9 mouse cellular contexts compared by ENCODE assay signal in genomic region chr2:160740521-160741156, GRCm38 (mm10). TPM values are rescaled to one million over a fixed set of nuclear protein-coding genes. Genes with fewer than 3 reads are reported as not detected.
A peak's percentile ranks its signal among the peaks of the same experiment; 100 is the strongest.
DNase-seq lines count a peak whose midpoint lies in the region; ATAC-seq lines count a peak whose summit lies in the region.
"Had no signal": no experiment of that assay in that cellular context is flagged by ENCODE, and none has a peak within 500 bp of the region (broad histone marks: within the 10 kb centered on the region; RNA-seq: fewer than 3 reads in every experiment).

No protein-coding gene starts in this region.

- 61% methylated on average over 11 of the region's 11 CpGs for WGBS in hindbrain, embryonic 13.5 days
- 77% methylated on average over 11 of the region's 11 CpGs for WGBS in hindbrain, embryonic 11.5 days
- WGBS in limb, embryonic 15.5 days = 47% methylated on average over 11 of the region's 11 CpGs

- peaks cover 51% of the 10 kb centered on the region for H3K36me3 ChIP-seq in hindbrain, embryonic 13.5 days
- 0 out of 2 replicates have a peak, but pooled peaks cover 1% of the 10 kb centered on the region for H3K36me3 ChIP-seq in hindbrain, embryonic 11.5 days (ENCODE audit: control insufficient read depth, insufficient read depth, low read length)
- peaks cover 31% of the 10 kb centered on the region for H3K36me3 ChIP-seq in limb, embryonic 15.5 days

- H3K27ac ChIP-seq in hindbrain, embryonic 13.5 days = peak overlapping the region; percentile 40
- H3K27ac ChIP-seq in hindbrain, embryonic 11.5 days (ENCODE audit: low read depth, low read length) = no peak overlapping the region
- peak overlapping the region; percentile 64 for H3K27ac ChIP-seq in limb, embryonic 15.5 days

- ATAC-seq in hindbrain, embryonic 13.5 days (ENCODE audit: low FRiP score) = no peak
- no peak for ATAC-seq in hindbrain, embryonic 11.5 days (ENCODE audit: low FRiP score)
- peak; percentile 53 for ATAC-seq in CD4-positive, CD25-positive, alpha-beta regulatory T cell, adult 4 months
- no peak for ATAC-seq in limb, embryonic 15.5 days (ENCODE audit: insufficient number of reproducible peaks, low FRiP score, low TSS enrichment, low read depth)
- ATAC-seq: Patski had no signal

- DNase-seq in hindbrain, embryonic 11.5 days (ENCODE audit: low spot score) = no peak
- peak; percentile 59 for DNase-seq in cerebellum, adult 9-10 months
- DNase-seq in adrenal gland, postnatal 14 days = no peak
- no peak for DNase-seq in lung, postnatal 10 days
- DNase-seq in urinary bladder, postnatal 14 days (ENCODE audit: low spot score) = no peak

- H3K9me3 ChIP-seq in hindbrain, embryonic 13.5 days = no peaks in the 10 kb centered on the region
- no peaks in the 10 kb centered on the region for H3K9me3 ChIP-seq in hindbrain, embryonic 11.5 days (ENCODE audit: control insufficient read depth, low read length)
- no peaks in the 10 kb centered on the region for H3K9me3 ChIP-seq in limb, embryonic 15.5 days

- no peak overlapping the region for H3K9ac ChIP-seq in hindbrain, embryonic 13.5 days
- H3K9ac ChIP-seq in hindbrain, embryonic 11.5 days (ENCODE audit: low read depth, low read length) = no peak overlapping the region
- H3K9ac ChIP-seq in limb, embryonic 15.5 days = no peak overlapping the region

- H3K27me3 ChIP-seq in hindbrain, embryonic 13.5 days = no peaks in the 10 kb centered on the region
- no peaks in the 10 kb centered on the region for H3K27me3 ChIP-seq in hindbrain, embryonic 11.5 days (ENCODE audit: control insufficient read depth, insufficient read depth, low read length)
- no peaks in the 10 kb centered on the region for H3K27me3 ChIP-seq in limb, embryonic 15.5 days
- H3K27me3 ChIP-seq: Patski had no signal

- H3K4me3 ChIP-seq in hindbrain, embryonic 13.5 days = no peak overlapping the region
- no peak overlapping the region for H3K4me3 ChIP-seq in hindbrain, embryonic 11.5 days (ENCODE audit: low read depth, low read length)
- no peak overlapping the region for H3K4me3 ChIP-seq in limb, embryonic 15.5 days

- H3K4me2 ChIP-seq in hindbrain, embryonic 13.5 days = no peak overlapping the region
- H3K4me2 ChIP-seq in hindbrain, embryonic 11.5 days (replicated peaks; ENCODE audit: low read depth, low read length) = no peak overlapping the region
- H3K4me2 ChIP-seq in limb, embryonic 15.5 days = no peak overlapping the region

- H3K4me1 ChIP-seq in hindbrain, embryonic 13.5 days (replicated peaks) = peaks cover 91% of the 10 kb centered on the region
- 0 out of 2 replicates have a peak, but pooled peaks cover 2% of the 10 kb centered on the region for H3K4me1 ChIP-seq in hindbrain, embryonic 11.5 days (replicated peaks; ENCODE audit: control insufficient read depth, insufficient read depth, low read length)
- H3K4me1 ChIP-seq in limb, embryonic 15.5 days = peaks cover 60% of the 10 kb centered on the region

RNA-seq across cellular contexts. Expression of gene Plcg1, which starts 9.5 kb away (rescaled TPM):
- 67.9 and 68.8 TPM in 2 replicates for polyA plus RNA-seq in hindbrain, embryonic 13.5 days (2015; fragmentation: Nextera tagmentation; extraction: Ambion mirVana)
- 67.8 and 73.3 TPM in 2 replicates for polyA plus RNA-seq in hindbrain, embryonic 11.5 days (2014; fragmentation: Nextera tagmentation; extraction: Ambion mirVana)
- 10 to 100 TPM; 56.4 to 66.8 TPM for polyA plus RNA-seq in CD4-positive, CD25-positive, alpha-beta regulatory T cell, adult 4 months (2017; shearing (Covaris generic))
- 41.8 and 51.8 TPM in 2 replicates for polyA plus RNA-seq in limb, embryonic 15.5 days (2015; fragmentation: Nextera tagmentation; extraction: Ambion mirVana)
- 69.7 and 93.2 TPM in 2 replicates for total RNA-seq in adrenal gland, postnatal 14 days (2021)
